Mouse (Mus musculus) G1E (cell line): Measurements from ENCODE around the gene Zkscan7.

Experiments
- CTCF ChIP-seq: IDR thresholded peaks from 2 replicates; pipeline ENCODE4 v1.5.1; 2012; ENCODE audit warnings: low read depth, low read length, inconsistent platforms, mixed read lengths
- GATA1 ChIP-seq: IDR thresholded peaks from 2 replicates; pipeline ENCODE4 v1.6.1; 2012; ENCODE audit warnings: borderline replicate concordance, low read length, inconsistent platforms, mixed read lengths
- POLR2AphosphoS5 ChIP-seq: IDR thresholded peaks from 2 replicates; pipeline ENCODE4 v1.6.1; 2012; ENCODE audit warnings: low read depth, low read length, inconsistent platforms; ENCODE audit not compliant: insufficient replicate concordance
- TAL1 ChIP-seq: conservative IDR thresholded peaks from 2 replicates; pipeline ENCODE4 v1.6.1; 2012; ENCODE audit warnings: low read depth, low read length, inconsistent platforms, mixed read lengths

- TF ChIP-seq CTCF: no peak
- no peak for TF ChIP-seq TAL1
- no peak for TF ChIP-seq POLR2AphosphoS5
- no peak for TF ChIP-seq GATA1
These were observed 28.8 kb upstream of the Zkscan7 start for GRCm38 (mm10) chr9:122856716-122857115.
